Mouse (Mus musculus): Measurements from ENCODE around the gene Ago3. TPM values are rescaled to one million over a fixed set of nuclear protein-coding genes. Genes with fewer than 3 reads are reported as not detected.

Gene Ago3
- total RNA-seq, 1 experiment from 2014 or later: 17.6 TPM

GRCm38 (mm10) chr4:126415707-126416106, 13.6 kb downstream of the Ago3 start:
- DNase-seq: no peak

- DNase-seq: no peak
These were observed 16.8 kb downstream of the Ago3 start for GRCm38 (mm10) chr4:126412526-126412925.

GRCm38 (mm10) chr4:126371497-126371896, 57.9 kb downstream of the Ago3 start:
- DNase-seq: peak; percentile 26

GRCm38 (mm10) chr4:126360069-126360468, 69.3 kb downstream of the Ago3 start:
- no peak for DNase-seq

GRCm38 (mm10) chr4:126343451-126343850, 85.9 kb downstream of the Ago3 start:
- no peak for DNase-seq

GRCm38 (mm10) chr4:126339461-126339860, 89.9 kb downstream of the Ago3 start:
- no peak for DNase-seq

- DNase-seq: no peak
These were observed 97.0 kb downstream of the Ago3 start for GRCm38 (mm10) chr4:126332358-126332757.

GRCm38 (mm10) chr4:126331751-126332150, 97.6 kb downstream of the Ago3 start:
- no peak for DNase-seq

GRCm38 (mm10) chr4:126330295-126330694, 99.1 kb downstream of the Ago3 start:
- no peak for DNase-seq

- DNase-seq: no peak
These were observed 103.3 kb downstream of the Ago3 start for GRCm38 (mm10) chr4:126326036-126326435.

GRCm38 (mm10) chr4:126325281-126325861, 104.0 kb downstream of the Ago3 start, which contains the start of gene Tekt2:
Tekt2 (minus strand) TSS chr4:126325688.
- DNase-seq: no peak

- no peak for DNase-seq
These were observed 104.5 kb downstream of the Ago3 start for GRCm38 (mm10) chr4:126324861-126325260.

GRCm38 (mm10) chr4:126322646-126323045, 106.7 kb downstream of the Ago3 start:
- DNase-seq: no peak

GRCm38 (mm10) chr4:126321854-126322511, 107.4 kb downstream of the Ago3 start:
- no peak for DNase-seq

GRCm38 (mm10) chr4:126321111-126321853, 108.1 kb downstream of the Ago3 start, which contains the start of gene Adprhl2:
Adprhl2 (minus strand) TSS chr4:126321703.
- DNase-seq: peak; percentile 100

- no peak for DNase-seq
These were observed 109.5 kb downstream of the Ago3 start for GRCm38 (mm10) chr4:126319806-126320205.

- no peak for DNase-seq
These were observed 112.8 kb downstream of the Ago3 start for GRCm38 (mm10) chr4:126316443-126317040.

GRCm38 (mm10) chr4:126315931-126316330, 113.4 kb downstream of the Ago3 start:
- no peak for DNase-seq

GRCm38 (mm10) chr4:126314393-126314792, 115.0 kb downstream of the Ago3 start:
- no peak for DNase-seq

GRCm38 (mm10) chr4:126313202-126313601, 116.2 kb downstream of the Ago3 start:
- no peak for DNase-seq

- no peak for DNase-seq
These were observed 117.7 kb downstream of the Ago3 start for GRCm38 (mm10) chr4:126311566-126312200.

GRCm38 (mm10) chr4:126310344-126310743, 119.0 kb downstream of the Ago3 start:
- no peak for DNase-seq

All from adrenal gland, postnatal 25 days (tissue).